Mouse (Mus musculus): ENCODE measurements around the gene Fastk. TPM values are rescaled to one million over a fixed set of nuclear protein-coding genes. Genes with fewer than 3 reads are reported as not detected.

Fastk gene
- polyA plus RNA-seq, 1 experiment from 2014 or later: 108 TPM

GRCm38 (mm10) chr5:24427285-24427633 is 17.8 kb downstream of the Fastk start:
- 21% methylated on average over 12 of the region's 12 CpGs for WGBS
- Histone ChIP-seq H3K27me3 (no peaks in the 10 kb centered on the region), H3K4me2 (peak overlapping the region; percentile 83), H3K36me3 (peaks cover 35% of the 10 kb centered on the region), H3K9ac (no peak overlapping the region), H3K4me3 (peak overlapping the region; percentile 65; the same call in 1 of the 2 replicates), H3K4me1 (peaks cover 55% of the 10 kb centered on the region), H3K27ac (peak overlapping the region; percentile 23; the same call in 1 of the 2 replicates), H3K9me3 (no peaks in the 10 kb centered on the region)
- ATAC-seq (ENCODE audit: insufficient number of reproducible peaks, low FRiP score, low TSS enrichment, low read depth): no peak

DNA sequence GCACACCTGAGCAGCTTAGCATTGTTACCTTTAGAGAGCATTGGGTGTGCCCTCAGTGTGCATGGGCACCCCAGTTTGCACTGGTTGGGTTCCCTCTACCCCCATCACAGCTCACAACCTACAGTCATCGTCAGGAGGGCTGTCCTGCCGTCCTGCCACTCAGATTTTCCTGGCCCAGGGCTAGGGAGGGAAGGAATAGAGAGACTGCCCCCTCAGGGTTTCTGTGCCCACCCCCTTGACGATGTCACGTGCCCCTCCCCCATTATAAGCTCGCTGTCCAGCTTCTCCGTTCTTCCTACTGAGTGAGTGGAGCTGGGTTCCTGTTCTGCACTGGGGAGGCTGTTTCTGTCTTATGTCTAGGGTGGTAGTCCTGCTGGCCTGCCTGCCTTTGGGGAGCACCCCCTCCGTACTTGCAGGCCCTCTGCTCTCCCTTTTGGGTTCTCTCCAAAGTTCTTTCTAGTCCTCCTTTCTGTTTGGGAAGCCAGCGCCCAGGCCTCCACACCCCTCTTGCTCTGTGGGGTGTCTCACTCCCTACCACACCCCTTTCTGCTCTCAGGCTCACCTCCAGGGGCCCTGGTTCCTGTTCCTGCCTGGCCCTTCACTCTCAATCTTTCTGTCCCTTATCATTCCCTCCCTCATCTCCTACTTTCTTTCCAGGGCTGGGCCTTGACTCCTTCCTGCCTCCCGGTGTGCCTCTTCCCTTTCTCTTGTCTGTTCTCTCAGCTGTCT is 18.4 kb downstream of the Fastk start:
- peak overlapping the region; percentile 65 for H3K4me3 ChIP-seq
- no peak for ATAC-seq (ENCODE audit: insufficient number of reproducible peaks, low FRiP score, low TSS enrichment, low read depth)
- H3K9me3 ChIP-seq: no peaks in the 10 kb centered on the region
- 14% methylated on average over 9 of the region's 9 CpGs for WGBS
- H3K27me3 ChIP-seq: no peaks in the 10 kb centered on the region
- H3K4me1 ChIP-seq: peaks cover 57% of the 10 kb centered on the region
- H3K4me2 ChIP-seq: peak overlapping the region; percentile 83
- peak overlapping the region; percentile 78 for H3K9ac ChIP-seq
- H3K27ac ChIP-seq: peak overlapping the region; percentile 94; the same call in 1 of the 2 replicates
- peaks cover 30% of the 10 kb centered on the region for H3K36me3 ChIP-seq

DNA sequence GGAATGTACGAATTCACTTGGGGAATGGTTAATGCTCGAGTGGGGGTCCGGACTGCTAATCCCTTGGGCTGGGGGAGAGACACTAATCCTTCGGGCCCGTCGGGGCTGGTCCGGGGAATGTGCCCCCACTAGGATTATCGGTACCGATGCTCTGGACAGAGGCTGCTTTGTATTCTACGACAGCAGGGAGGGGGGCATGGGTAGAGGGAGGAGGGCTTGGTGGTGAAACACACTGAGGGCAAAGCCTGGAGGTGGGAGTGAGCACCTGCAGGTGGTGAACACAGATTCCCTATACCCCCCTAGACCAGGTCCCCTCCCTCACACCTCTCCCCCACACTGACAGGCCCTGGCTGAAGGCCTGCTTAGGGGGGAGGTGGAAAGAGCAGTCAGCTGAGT is 19.1 kb downstream of the Fastk start:
- H3K36me3 ChIP-seq: peaks cover 26% of the 10 kb centered on the region
- H3K4me3 ChIP-seq: peak overlapping the region; percentile 65
- no peaks in the 10 kb centered on the region for H3K9me3 ChIP-seq
- peak overlapping the region; percentile 94 for H3K27ac ChIP-seq
- peak overlapping the region; percentile 78 for H3K9ac ChIP-seq
- under 1% methylated on average over 10 of the region's 10 CpGs for WGBS
- peak overlapping the region; percentile 83 for H3K4me2 ChIP-seq
- no peak for ATAC-seq (ENCODE audit: insufficient number of reproducible peaks, low FRiP score, low TSS enrichment, low read depth)
- H3K27me3 ChIP-seq: no peaks in the 10 kb centered on the region
- H3K4me1 ChIP-seq: peaks cover 57% of the 10 kb centered on the region

- H3K9ac ChIP-seq: peak overlapping the region; percentile 78
- H3K36me3 ChIP-seq: peaks cover 24% of the 10 kb centered on the region
- peak overlapping the region; percentile 65 for H3K4me3 ChIP-seq
- H3K4me1 ChIP-seq: peaks cover 57% of the 10 kb centered on the region
- under 1% methylated on average over 25 of the region's 30 CpGs for WGBS
- H3K27ac ChIP-seq: peak overlapping the region; percentile 94
- no peak for ATAC-seq (ENCODE audit: insufficient number of reproducible peaks, low FRiP score, low TSS enrichment, low read depth)
- no peaks in the 10 kb centered on the region for H3K9me3 ChIP-seq
- H3K4me2 ChIP-seq: peak overlapping the region; percentile 83
- no peaks in the 10 kb centered on the region for H3K27me3 ChIP-seq
Observed at GRCm38 (mm10) chr5:24425421-24426036, 19.6 kb downstream of the Fastk start.

- Histone ChIP-seq H3K36me3 (peaks cover 24% of the 10 kb centered on the region), H3K27me3 (no peaks in the 10 kb centered on the region), H3K27ac (peak overlapping the region; percentile 94), H3K9me3 (no peaks in the 10 kb centered on the region), H3K9ac (peak overlapping the region; percentile 78), H3K4me1 (peaks cover 57% of the 10 kb centered on the region), H3K4me2 (peak overlapping the region; percentile 83), H3K4me3 (peak overlapping the region; percentile 65)
- WGBS: 2% methylated on average over 50 of the region's 60 CpGs
- ATAC-seq (ENCODE audit: insufficient number of reproducible peaks, low FRiP score, low TSS enrichment, low read depth): 0 out of 2 replicates have a peak, but pooled peaks have one; percentile 6
Observed at GRCm38 (mm10) chr5:24424861-24425411, 20.2 kb downstream of the Fastk start.

- peak overlapping the region; percentile 65 for H3K4me3 ChIP-seq
- no peaks in the 10 kb centered on the region for H3K9me3 ChIP-seq
- H3K27me3 ChIP-seq: no peaks in the 10 kb centered on the region
- peak overlapping the region; percentile 94 for H3K27ac ChIP-seq
- peak overlapping the region; percentile 60 for H3K9ac ChIP-seq
- peak overlapping the region; percentile 83 for H3K4me2 ChIP-seq
- no peak for ATAC-seq (ENCODE audit: insufficient number of reproducible peaks, low FRiP score, low TSS enrichment, low read depth)
- 10% methylated on average over 21 of the region's 21 CpGs for whole genome bisulfite sequencing
- peaks cover 24% of the 10 kb centered on the region for H3K36me3 ChIP-seq
- H3K4me1 ChIP-seq: peaks cover 57% of the 10 kb centered on the region
Observed at GRCm38 (mm10) chr5:24424004-24424781, 20.9 kb downstream of the Fastk start.

GRCm38 (mm10) chr5:24423129-24424003 is 21.7 kb downstream of the Fastk start, which contains the start of the genes Cdk5 and Slc4a2:
TSS of gene Cdk5 (minus strand) at chr5:24423530.
TSS of gene Slc4a2 (plus strand) at chr5:24423837.
- under 1% methylated on average over 46 of the region's 46 CpGs for WGBS
- Histone ChIP-seq H3K4me1 (peaks cover 50% of the 10 kb centered on the region), H3K4me3 (peak within 1 kb of the TSS; percentile 65), H3K9me3 (no peaks in the 10 kb centered on the region), H3K27me3 (no peaks in the 10 kb centered on the region), H3K36me3 (peaks cover 27% of the 10 kb centered on the region), H3K4me2 (peak within 1 kb of the TSS; percentile 83), H3K27ac (peak within 1 kb of the TSS; percentile 94), H3K9ac (peak within 1 kb of the TSS; percentile 78)
- peak; percentile 94 for ATAC-seq (ENCODE audit: insufficient number of reproducible peaks, low FRiP score, low TSS enrichment, low read depth)

DNA sequence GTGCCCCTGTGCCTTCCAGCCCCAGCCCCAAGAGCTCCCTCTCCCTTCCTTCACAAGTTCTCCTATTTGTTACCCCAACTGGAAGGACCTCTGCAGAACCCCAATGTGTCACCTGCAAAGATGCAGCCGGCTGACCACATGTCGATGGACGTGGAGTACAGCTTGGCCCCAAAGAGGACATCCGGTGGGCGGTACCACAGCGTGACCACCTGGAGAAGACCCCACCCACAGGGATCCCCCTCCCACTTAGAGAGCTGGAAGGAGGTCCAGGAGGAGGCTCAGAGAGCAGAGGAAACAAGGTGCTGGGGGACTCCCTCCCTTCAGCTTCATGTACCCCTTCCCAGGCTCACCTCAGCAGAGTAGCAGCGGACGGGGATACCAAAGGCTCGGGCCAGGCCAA is 24.7 kb downstream of the Fastk start:
- 82% methylated on average over 9 of the region's 9 CpGs for WGBS
- Histone ChIP-seq H3K36me3 (peaks cover 30% of the 10 kb centered on the region), H3K27ac (no peak overlapping the region), H3K4me3 (no peak overlapping the region), H3K4me1 (peaks cover 31% of the 10 kb centered on the region), H3K4me2 (no peak overlapping the region), H3K9me3 (no peaks in the 10 kb centered on the region), H3K9ac (no peak overlapping the region), H3K27me3 (no peaks in the 10 kb centered on the region)
- no peak for ATAC-seq (ENCODE audit: insufficient number of reproducible peaks, low FRiP score, low TSS enrichment, low read depth)

GRCm38 (mm10) chr5:24417587-24417986 is 27.5 kb downstream of the Fastk start:
- ATAC-seq (ENCODE audit: insufficient number of reproducible peaks, low FRiP score, low TSS enrichment, low read depth): no peak
- Histone ChIP-seq H3K27ac (no peak overlapping the region), H3K9me3 (no peaks in the 10 kb centered on the region), H3K9ac (no peak overlapping the region), H3K36me3 (peaks cover 30% of the 10 kb centered on the region), H3K27me3 (no peaks in the 10 kb centered on the region; the same call in 1 of the 2 replicates), H3K4me3 (no peak overlapping the region), H3K4me2 (no peak overlapping the region), H3K4me1 (peaks cover 30% of the 10 kb centered on the region)
- WGBS: 73% methylated on average over 10 of the region's 10 CpGs

DNA sequence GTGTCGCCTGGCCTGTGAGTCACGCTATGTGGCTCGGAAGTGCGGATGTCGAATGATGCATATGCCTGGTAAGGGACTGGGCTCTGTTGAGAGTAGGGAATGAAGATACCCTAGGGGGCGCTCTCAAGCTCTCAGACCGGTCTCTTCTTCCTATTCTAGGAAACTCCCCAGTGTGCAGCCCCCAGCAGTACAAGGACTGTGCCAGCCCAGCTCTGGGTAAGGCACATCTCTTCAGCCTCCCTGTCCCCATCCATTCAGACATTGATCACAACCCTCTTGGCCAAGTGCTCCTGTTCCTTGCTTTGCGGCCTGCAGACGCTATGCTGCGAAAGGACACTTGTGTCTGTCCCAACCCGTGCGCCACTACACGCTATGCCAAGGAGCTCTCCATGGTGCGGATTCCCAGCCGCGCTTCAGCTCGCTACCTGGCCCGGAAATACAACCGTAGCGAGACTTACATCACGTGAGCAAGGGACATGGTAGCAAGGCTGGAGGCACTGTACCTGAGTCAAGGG is 28.8 kb downstream of the Fastk start:
- 2% methylated on average over 21 of the region's 21 CpGs for WGBS
- no peak for ATAC-seq (ENCODE audit: insufficient number of reproducible peaks, low FRiP score, low TSS enrichment, low read depth)
- Histone ChIP-seq H3K4me1 (peaks cover 24% of the 10 kb centered on the region), H3K9me3 (no peaks in the 10 kb centered on the region), H3K36me3 (peaks cover 30% of the 10 kb centered on the region), H3K4me3 (no peak overlapping the region), H3K27me3 (no peaks in the 10 kb centered on the region; the same call in 1 of the 2 replicates), H3K9ac (no peak overlapping the region), H3K27ac (no peak overlapping the region), H3K4me2 (peak overlapping the region; percentile 15)
